Mouse (Mus musculus): Measurements from ENCODE around the gene Gtf2ird1. TPM values are rescaled to one million over a fixed set of nuclear protein-coding genes. Genes with fewer than 3 reads are reported as not detected.
A peak's percentile ranks its signal among the peaks of the same experiment; 100 is the strongest.

Gene Gtf2ird1
- polyA plus RNA-seq, 1 experiment from 2014 or later: 75.6 TPM

DNA sequence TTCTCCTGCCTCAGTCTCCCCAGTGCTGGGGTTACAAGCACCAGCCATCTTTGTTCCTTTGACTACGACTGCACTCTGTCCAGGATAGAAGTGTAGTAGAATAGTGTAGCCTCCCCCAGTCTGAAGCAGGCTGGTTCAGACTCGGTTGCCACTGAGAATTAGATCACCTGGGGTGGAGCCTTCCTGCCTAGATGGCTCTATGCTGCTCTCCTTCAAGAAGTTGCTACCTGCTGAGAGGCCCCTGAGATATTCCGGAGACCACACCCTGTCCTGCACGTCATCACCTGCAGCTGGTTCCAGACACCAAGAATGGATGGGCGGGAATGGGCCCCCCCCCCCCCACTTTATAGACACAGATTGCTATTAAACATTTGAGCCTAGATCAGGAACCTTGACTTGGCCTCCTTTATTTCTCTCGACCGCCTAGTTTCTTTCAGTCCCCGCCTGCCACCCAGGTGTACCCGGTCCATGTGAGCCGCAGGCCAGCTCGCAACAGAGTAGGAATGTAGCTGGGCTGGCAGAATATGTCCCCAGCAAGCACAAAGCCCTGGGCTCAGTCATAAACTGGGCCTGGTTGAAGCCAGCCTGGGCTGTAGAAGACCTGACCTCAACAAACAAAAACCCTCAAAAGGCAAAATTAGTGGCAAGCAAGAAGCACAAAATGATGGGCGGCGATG, 19.6 kb downstream of the Gtf2ird1 start:
- Histone ChIP-seq H3K4me2 (ENCODE audit: low read depth) (no peak overlapping the region), H3K9ac (ENCODE audit: low read length) (no peak overlapping the region), H3K36me3 (ENCODE audit: control insufficient read depth, insufficient read depth, low read length) (peaks cover 5% of the 10 kb centered on the region; the same call in 1 of the 2 replicates), H3K4me3 (ENCODE audit: low read depth, low read length) (no peak overlapping the region), H3K27me3 (ENCODE audit: control insufficient read depth, insufficient read depth, low read length) (no peaks in the 10 kb centered on the region), H3K9me3 (ENCODE audit: control insufficient read depth, low read length) (no peaks in the 10 kb centered on the region), H3K4me1 (ENCODE audit: control insufficient read depth, insufficient read depth, low read length) (peaks cover 7% of the 10 kb centered on the region; the same call in 1 of the 2 replicates), H3K27ac (ENCODE audit: low read depth, low read length) (no peak overlapping the region)
- WGBS: 91% methylated on average over 13 of the region's 13 CpGs
- DNase-seq (ENCODE audit: low spot score): no peak
- ATAC-seq (ENCODE audit: insufficient read depth, low FRiP score, low TSS enrichment): no peak

DNA sequence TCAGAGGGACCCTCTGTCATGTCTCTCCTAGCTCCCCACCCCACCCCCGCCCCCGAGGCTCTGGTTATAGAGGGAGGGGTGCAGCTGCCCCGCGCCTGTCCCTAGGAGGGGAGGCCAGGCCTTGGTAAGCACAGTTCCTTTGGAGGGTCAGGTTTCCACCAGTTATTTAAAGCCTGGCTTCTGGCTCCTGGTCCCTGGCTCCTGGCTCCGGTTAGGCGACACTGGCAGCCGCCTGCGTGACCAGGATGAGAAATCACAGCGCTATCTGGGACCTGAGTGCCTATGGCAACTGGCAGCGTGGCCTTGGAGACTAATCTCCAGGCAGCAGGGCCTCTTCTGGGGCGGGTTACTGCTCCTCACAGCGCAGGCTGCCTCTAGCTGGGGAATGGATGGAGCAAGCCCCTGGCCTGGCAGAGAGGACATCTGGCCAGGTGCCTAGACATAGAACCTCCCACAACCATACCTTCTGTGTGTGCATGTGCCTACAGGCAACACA, 20.6 kb downstream of the Gtf2ird1 start:
- Histone ChIP-seq H3K4me2 (ENCODE audit: low read depth) (no peak overlapping the region), H3K36me3 (ENCODE audit: control insufficient read depth, insufficient read depth, low read length) (peaks cover 5% of the 10 kb centered on the region; the same call in 1 of the 2 replicates), H3K9me3 (ENCODE audit: control insufficient read depth, low read length) (no peaks in the 10 kb centered on the region), H3K27ac (ENCODE audit: low read depth, low read length) (no peak overlapping the region), H3K9ac (ENCODE audit: low read length) (no peak overlapping the region), H3K27me3 (ENCODE audit: control insufficient read depth, insufficient read depth, low read length) (no peaks in the 10 kb centered on the region), H3K4me3 (ENCODE audit: low read depth, low read length) (no peak overlapping the region), H3K4me1 (ENCODE audit: control insufficient read depth, insufficient read depth, low read length) (peaks cover 7% of the 10 kb centered on the region; the same call in 1 of the 2 replicates)
- DNase-seq (ENCODE audit: low spot score) (peak; percentile 43), ATAC-seq (ENCODE audit: insufficient read depth, low FRiP score, low TSS enrichment) (no peak)
- WGBS: 59% methylated on average over 12 of the region's 12 CpGs

DNA sequence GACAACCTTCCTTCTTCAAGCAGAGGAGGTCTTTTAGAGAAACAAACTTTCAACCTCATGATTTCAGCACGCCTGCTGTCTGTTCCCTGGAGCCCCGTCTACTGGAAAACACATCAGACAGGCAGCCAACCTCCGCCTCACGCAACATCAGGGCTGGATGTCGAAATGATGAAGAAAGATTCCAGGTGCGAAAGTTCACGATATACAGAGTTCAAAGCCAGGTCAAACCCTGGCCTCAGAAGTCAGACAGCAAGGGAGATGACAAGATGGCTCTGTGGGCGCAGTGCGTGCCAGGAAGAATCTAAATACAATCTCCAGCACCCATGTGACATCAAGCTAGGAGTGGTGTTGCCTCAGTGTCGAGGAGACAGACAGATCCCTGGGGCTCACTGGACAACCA, 23.4 kb downstream of the Gtf2ird1 start:
- ATAC-seq (ENCODE audit: insufficient read depth, low FRiP score, low TSS enrichment): no peak
- 75% methylated on average over 10 of the region's 10 CpGs for WGBS

DNA sequence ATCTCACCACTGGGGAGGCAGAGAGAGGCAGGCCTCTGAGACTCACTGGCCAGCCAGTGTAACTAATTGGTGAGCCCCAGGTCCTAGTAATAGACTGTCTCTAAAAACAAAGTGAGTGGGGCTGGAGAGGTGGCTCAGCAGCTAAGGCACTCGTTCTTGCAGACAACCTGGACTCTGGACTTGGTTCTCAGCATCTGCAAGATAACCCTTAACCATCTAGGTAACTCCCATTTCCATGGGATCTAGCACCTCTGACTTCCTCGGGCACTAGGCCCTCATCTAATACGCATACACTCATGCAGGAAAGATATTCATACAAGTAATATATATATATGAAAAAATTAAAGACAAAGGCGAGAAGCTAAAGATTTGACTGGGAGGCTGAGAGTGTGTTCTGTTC, 26.4 kb downstream of the Gtf2ird1 start:
- Histone ChIP-seq H3K9ac (ENCODE audit: low read length) (no peak overlapping the region), H3K27me3 (ENCODE audit: control insufficient read depth, insufficient read depth, low read length) (no peaks in the 10 kb centered on the region), H3K4me3 (ENCODE audit: low read depth, low read length) (no peak overlapping the region), H3K4me2 (ENCODE audit: low read depth) (no peak overlapping the region), H3K27ac (ENCODE audit: low read depth, low read length) (no peak overlapping the region), H3K4me1 (ENCODE audit: control insufficient read depth, insufficient read depth, low read length) (peaks cover 2% of the 10 kb centered on the region; the same call in 1 of the 2 replicates), H3K36me3 (ENCODE audit: control insufficient read depth, insufficient read depth, low read length) (no peaks in the 10 kb centered on the region), H3K9me3 (ENCODE audit: control insufficient read depth, low read length) (no peaks in the 10 kb centered on the region)
- ATAC-seq (ENCODE audit: insufficient read depth, low FRiP score, low TSS enrichment) (no peak), DNase-seq (ENCODE audit: low spot score) (no peak)
- 84% methylated on average over 4 of the region's 4 CpGs for WGBS

More for the DNA sequence above, 23.4 kb downstream of the Gtf2ird1 start:
- no peak overlapping the region for H3K4me2 ChIP-seq (ENCODE audit: low read depth)
- H3K4me3 ChIP-seq (ENCODE audit: low read depth, low read length): no peak overlapping the region
- H3K27me3 ChIP-seq (ENCODE audit: control insufficient read depth, insufficient read depth, low read length): no peaks in the 10 kb centered on the region
- no peaks in the 10 kb centered on the region for H3K9me3 ChIP-seq (ENCODE audit: control insufficient read depth, low read length)
- no peak for DNase-seq (ENCODE audit: low spot score)
- H3K4me1 ChIP-seq (ENCODE audit: control insufficient read depth, insufficient read depth, low read length): peaks cover 7% of the 10 kb centered on the region; the same call in 1 of the 2 replicates
- H3K36me3 ChIP-seq (ENCODE audit: control insufficient read depth, insufficient read depth, low read length): no peaks in the 10 kb centered on the region
- no peak overlapping the region for H3K9ac ChIP-seq (ENCODE audit: low read length)
- H3K27ac ChIP-seq (ENCODE audit: low read depth, low read length): no peak overlapping the region

DNA sequence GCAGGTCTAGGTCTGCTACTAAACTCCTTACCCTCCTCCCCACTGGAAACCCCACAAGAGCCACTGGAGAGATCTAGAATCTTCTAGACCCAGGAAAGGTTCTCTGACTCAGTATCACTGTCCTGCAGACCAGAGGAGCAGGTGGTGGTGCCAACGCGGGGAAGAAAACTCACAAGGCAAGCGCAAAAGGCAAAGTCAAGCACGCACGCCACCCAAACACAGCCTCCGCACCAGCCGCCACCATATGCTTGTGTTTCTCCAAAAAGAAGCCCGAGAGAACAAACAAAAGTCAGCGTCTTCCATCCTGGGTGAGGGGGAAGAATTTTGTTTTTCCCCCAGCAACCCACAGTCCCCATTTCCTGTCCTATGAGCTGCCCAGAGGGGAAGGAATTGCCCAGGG, 28.9 kb downstream of the Gtf2ird1 start:
- 91% methylated on average over 9 of the region's 9 CpGs for WGBS
- no peaks in the 10 kb centered on the region for H3K27me3 ChIP-seq (ENCODE audit: control insufficient read depth, insufficient read depth, low read length)

DNA sequence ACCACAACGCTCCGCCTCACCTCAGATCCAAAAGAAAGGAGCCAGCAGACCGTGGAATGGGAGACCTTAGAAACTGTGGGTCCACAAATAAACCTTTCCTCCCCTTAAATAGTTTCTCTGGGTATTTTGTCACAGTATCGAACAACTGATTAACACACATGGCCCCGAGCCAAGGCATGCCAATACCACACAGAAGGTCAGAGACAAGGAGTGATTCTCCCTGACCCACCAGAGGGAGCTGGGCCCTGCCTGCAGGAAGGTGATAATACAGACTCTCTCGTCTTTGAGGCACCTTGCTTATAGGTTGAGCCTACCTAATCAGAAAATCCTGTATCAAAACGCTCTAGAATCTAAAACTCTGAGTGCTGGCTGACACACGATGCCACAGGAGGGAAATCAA, 30.9 kb downstream of the Gtf2ird1 start:
- WGBS: 94% methylated on average over 8 of the region's 8 CpGs
- no peaks in the 10 kb centered on the region for H3K9me3 ChIP-seq (ENCODE audit: control insufficient read depth, low read length)

More for the DNA sequence above, 28.9 kb downstream of the Gtf2ird1 start:
- no peak for DNase-seq (ENCODE audit: low spot score)
- Histone ChIP-seq H3K4me2 (ENCODE audit: low read depth) (no peak overlapping the region), H3K36me3 (ENCODE audit: control insufficient read depth, insufficient read depth, low read length) (no peaks in the 10 kb centered on the region), H3K4me3 (ENCODE audit: low read depth, low read length) (no peak overlapping the region), H3K4me1 (ENCODE audit: control insufficient read depth, insufficient read depth, low read length) (no peaks in the 10 kb centered on the region), H3K27ac (ENCODE audit: low read depth, low read length) (no peak overlapping the region), H3K9ac (ENCODE audit: low read length) (no peak overlapping the region), H3K9me3 (ENCODE audit: control insufficient read depth, low read length) (no peaks in the 10 kb centered on the region)
- no peak for ATAC-seq (ENCODE audit: insufficient read depth, low FRiP score, low TSS enrichment)

DNA sequence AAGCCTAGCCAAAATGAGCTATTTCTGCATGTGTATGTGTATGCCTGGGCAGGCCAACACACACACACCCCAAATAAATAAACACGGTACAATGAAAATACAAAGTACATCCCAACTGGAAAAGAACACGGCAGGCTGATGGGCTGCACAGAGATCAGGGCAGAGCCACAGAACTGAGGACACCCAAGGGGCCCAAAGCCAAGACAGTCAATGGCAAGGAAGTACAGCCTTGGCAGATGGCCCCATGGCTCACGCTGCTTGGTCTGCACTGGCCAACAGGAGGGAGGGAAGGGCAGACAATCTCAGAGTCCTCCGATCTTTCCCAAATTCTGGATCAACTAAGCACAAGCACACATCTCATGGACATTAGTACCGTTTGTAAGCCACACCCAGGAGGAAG, 32.6 kb downstream of the Gtf2ird1 start:
- no peak overlapping the region for H3K9ac ChIP-seq (ENCODE audit: low read length)
- DNase-seq (ENCODE audit: low spot score): no peak
- H3K4me3 ChIP-seq (ENCODE audit: low read depth, low read length): no peak overlapping the region
- no peak overlapping the region for H3K4me2 ChIP-seq (ENCODE audit: low read depth)
- H3K27me3 ChIP-seq (ENCODE audit: control insufficient read depth, insufficient read depth, low read length): no peaks in the 10 kb centered on the region
- H3K27ac ChIP-seq (ENCODE audit: low read depth, low read length): no peak overlapping the region
- 94% methylated on average over 5 of the region's 5 CpGs for whole genome bisulfite sequencing
- ATAC-seq (ENCODE audit: insufficient read depth, low FRiP score, low TSS enrichment): no peak
- H3K36me3 ChIP-seq (ENCODE audit: control insufficient read depth, insufficient read depth, low read length): no peaks in the 10 kb centered on the region
- no peaks in the 10 kb centered on the region for H3K4me1 ChIP-seq (ENCODE audit: control insufficient read depth, insufficient read depth, low read length)
- H3K9me3 ChIP-seq (ENCODE audit: control insufficient read depth, low read length): no peaks in the 10 kb centered on the region

More for the DNA sequence above, 30.9 kb downstream of the Gtf2ird1 start:
- Histone ChIP-seq H3K27me3 (ENCODE audit: control insufficient read depth, insufficient read depth, low read length) (no peaks in the 10 kb centered on the region), H3K27ac (ENCODE audit: low read depth, low read length) (no peak overlapping the region), H3K4me1 (ENCODE audit: control insufficient read depth, insufficient read depth, low read length) (no peaks in the 10 kb centered on the region), H3K9ac (ENCODE audit: low read length) (no peak overlapping the region), H3K4me2 (ENCODE audit: low read depth) (no peak overlapping the region), H3K36me3 (ENCODE audit: control insufficient read depth, insufficient read depth, low read length) (no peaks in the 10 kb centered on the region), H3K4me3 (ENCODE audit: low read depth, low read length) (no peak overlapping the region)
- ATAC-seq (ENCODE audit: insufficient read depth, low FRiP score, low TSS enrichment) (no peak), DNase-seq (ENCODE audit: low spot score) (no peak)

DNA sequence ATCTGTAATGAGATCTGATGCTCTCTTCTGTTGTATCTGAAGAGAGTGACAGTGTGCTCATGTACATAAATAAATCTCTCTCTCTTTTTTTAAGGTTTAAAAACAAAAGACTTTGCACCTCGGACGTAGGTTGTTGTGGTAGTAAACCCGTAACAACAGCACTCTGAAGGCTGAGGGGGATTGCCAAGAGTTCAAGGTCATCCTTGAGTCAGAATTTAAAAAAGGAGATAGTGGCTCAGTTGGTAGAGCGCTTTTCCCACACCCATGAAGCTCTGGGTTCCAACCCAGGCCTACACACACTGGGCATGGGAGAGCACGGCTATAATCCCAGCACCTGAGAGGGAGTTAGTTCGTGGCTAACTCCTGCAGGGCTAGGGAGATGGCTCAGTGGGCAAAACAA, 33.1 kb downstream of the Gtf2ird1 start:
- Histone ChIP-seq H3K9me3 (ENCODE audit: control insufficient read depth, low read length) (no peaks in the 10 kb centered on the region), H3K27ac (ENCODE audit: low read depth, low read length) (no peak overlapping the region), H3K4me3 (ENCODE audit: low read depth, low read length) (no peak overlapping the region), H3K4me2 (ENCODE audit: low read depth) (no peak overlapping the region), H3K4me1 (ENCODE audit: control insufficient read depth, insufficient read depth, low read length) (no peaks in the 10 kb centered on the region), H3K9ac (ENCODE audit: low read length) (no peak overlapping the region), H3K27me3 (ENCODE audit: control insufficient read depth, insufficient read depth, low read length) (no peaks in the 10 kb centered on the region), H3K36me3 (ENCODE audit: control insufficient read depth, insufficient read depth, low read length) (no peaks in the 10 kb centered on the region)
- whole genome bisulfite sequencing: 95% methylated on average over 6 of the region's 6 CpGs
- DNase-seq (ENCODE audit: low spot score) (no peak), ATAC-seq (ENCODE audit: insufficient read depth, low FRiP score, low TSS enrichment) (no peak)

DNA sequence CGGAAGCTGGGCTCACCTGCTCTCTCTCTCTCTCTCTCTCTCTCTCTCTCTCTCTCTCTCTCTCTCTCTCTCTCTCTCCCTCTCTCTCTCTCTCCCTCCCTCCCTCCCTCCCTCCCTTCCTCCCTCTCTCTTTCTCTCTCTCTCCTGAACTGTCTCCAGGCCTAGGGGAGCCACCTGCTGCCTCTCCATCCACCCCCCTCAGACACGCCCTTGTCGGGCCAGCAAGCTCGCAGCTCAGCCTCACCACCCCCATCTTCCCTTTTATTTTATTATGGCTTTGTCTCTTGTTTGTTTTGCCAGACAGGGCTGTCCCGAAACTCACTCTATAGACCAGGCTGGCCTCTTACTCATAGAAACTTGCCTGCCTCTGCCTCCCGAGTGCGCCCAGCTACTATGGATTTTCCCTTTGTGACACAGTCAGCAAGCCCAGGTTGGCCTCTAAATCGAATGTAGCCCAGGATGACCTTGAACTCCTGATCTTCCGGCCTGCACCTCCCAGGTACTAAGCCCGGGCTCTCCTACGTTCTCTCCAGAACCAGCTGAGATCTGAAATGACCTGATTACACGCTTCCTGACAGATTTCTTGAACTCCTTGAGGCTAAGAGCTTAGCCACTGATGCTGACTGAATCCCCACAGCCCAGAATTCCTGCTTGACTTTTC, 34.1 kb downstream of the Gtf2ird1 start:
- Histone ChIP-seq H3K9me3 (ENCODE audit: control insufficient read depth, low read length) (no peaks in the 10 kb centered on the region), H3K27ac (ENCODE audit: low read depth, low read length) (no peak overlapping the region), H3K4me2 (ENCODE audit: low read depth) (no peak overlapping the region), H3K9ac (ENCODE audit: low read length) (no peak overlapping the region), H3K27me3 (ENCODE audit: control insufficient read depth, insufficient read depth, low read length) (no peaks in the 10 kb centered on the region), H3K4me3 (ENCODE audit: low read depth, low read length) (no peak overlapping the region), H3K36me3 (ENCODE audit: control insufficient read depth, insufficient read depth, low read length) (no peaks in the 10 kb centered on the region), H3K4me1 (ENCODE audit: control insufficient read depth, insufficient read depth, low read length) (no peaks in the 10 kb centered on the region)
- DNase-seq (ENCODE audit: low spot score) (no peak), ATAC-seq (ENCODE audit: insufficient read depth, low FRiP score, low TSS enrichment) (no peak)
- WGBS: 89% methylated on average over 12 of the region's 12 CpGs

All from neural tube, embryonic 11.5 days (tissue).